Mouse (Mus musculus): Measurements from ENCODE around the gene Slc25a16. TPM values are rescaled to one million over a fixed set of nuclear protein-coding genes. Genes with fewer than 3 reads are reported as not detected.
"Not testable (repeated sequence)": the region's sequence is repeated elsewhere in the genome, so short reads cannot be mapped to it uniquely, and the experiment has no call there.

Gene Slc25a16
- polyA plus RNA-seq, 1 experiment from 2014 or later = 14.5 TPM

GRCm38 (mm10) chr10:62892549-62893232 is 27.7 kb upstream of the Slc25a16 start:
- no peaks in the 10 kb centered on the region for H3K4me1 ChIP-seq (replicated peaks)
- no peak overlapping the region for H3K4me2 ChIP-seq
- H3K9me3 ChIP-seq = no peaks in the 10 kb centered on the region
- no peak overlapping the region for H3K27ac ChIP-seq
- H3K27me3 ChIP-seq = peaks cover 2% of the 10 kb centered on the region; the same call in 1 of the 2 replicates
- H3K9ac ChIP-seq = no peak overlapping the region
- no peak overlapping the region for H3K4me3 ChIP-seq
- no peak for ATAC-seq (ENCODE audit: low FRiP score)
- 22% methylated on average over 4 of the region's 4 CpGs for WGBS
- H3K36me3 ChIP-seq = no peaks in the 10 kb centered on the region

GRCm38 (mm10) chr10:62893356-62893884 is 27.0 kb upstream of the Slc25a16 start:
- H3K9ac ChIP-seq = no peak overlapping the region
- H3K4me1 ChIP-seq (replicated peaks) = no peaks in the 10 kb centered on the region
- no peaks in the 10 kb centered on the region for H3K27me3 ChIP-seq
- no peak overlapping the region for H3K27ac ChIP-seq
- no peak for ATAC-seq (ENCODE audit: low FRiP score)
- H3K36me3 ChIP-seq = no peaks in the 10 kb centered on the region
- no peak overlapping the region for H3K4me3 ChIP-seq
- no peak overlapping the region for H3K4me2 ChIP-seq
- H3K9me3 ChIP-seq = no peaks in the 10 kb centered on the region
- WGBS = 75% methylated on average over 6 of the region's 6 CpGs

GRCm38 (mm10) chr10:62894447-62894846 is 26.0 kb upstream of the Slc25a16 start:
- H3K9me3 ChIP-seq = no peaks in the 10 kb centered on the region
- H3K4me1 ChIP-seq (replicated peaks) = no peaks in the 10 kb centered on the region
- whole genome bisulfite sequencing = 79% methylated on average over 3 of the region's 3 CpGs
- ATAC-seq (ENCODE audit: low FRiP score) = no peak
- H3K9ac ChIP-seq = no peak overlapping the region
- no peaks in the 10 kb centered on the region for H3K27me3 ChIP-seq
- no peak overlapping the region for H3K4me2 ChIP-seq
- H3K4me3 ChIP-seq = no peak overlapping the region
- no peak overlapping the region for H3K27ac ChIP-seq
- H3K36me3 ChIP-seq = no peaks in the 10 kb centered on the region

GRCm38 (mm10) chr10:62895386-62895785 is 25.0 kb upstream of the Slc25a16 start:
- no peaks in the 10 kb centered on the region for H3K9me3 ChIP-seq
- no peaks in the 10 kb centered on the region for H3K4me1 ChIP-seq (replicated peaks)
- H3K27ac ChIP-seq = no peak overlapping the region
- no peak overlapping the region for H3K9ac ChIP-seq
- H3K27me3 ChIP-seq = no peaks in the 10 kb centered on the region
- no peak for ATAC-seq (ENCODE audit: low FRiP score)
- no peak overlapping the region for H3K4me2 ChIP-seq
- 86% methylated on average over 6 of the region's 6 CpGs for WGBS
- no peaks in the 10 kb centered on the region for H3K36me3 ChIP-seq
- H3K4me3 ChIP-seq = no peak overlapping the region

GRCm38 (mm10) chr10:62896035-62896434 is 24.4 kb upstream of the Slc25a16 start:
- H3K4me2 ChIP-seq = no peak overlapping the region
- H3K27me3 ChIP-seq = no peaks in the 10 kb centered on the region
- no peaks in the 10 kb centered on the region for H3K9me3 ChIP-seq
- no peak for ATAC-seq (ENCODE audit: low FRiP score)
- H3K27ac ChIP-seq = no peak overlapping the region
- no peak overlapping the region for H3K4me3 ChIP-seq
- WGBS = 74% methylated on average over 4 of the region's 4 CpGs
- no peak overlapping the region for H3K9ac ChIP-seq
- H3K4me1 ChIP-seq (replicated peaks) = no peaks in the 10 kb centered on the region
- H3K36me3 ChIP-seq = no peaks in the 10 kb centered on the region

- Histone ChIP-seq H3K27ac (no peak overlapping the region), H3K36me3 (no peaks in the 10 kb centered on the region), H3K9me3 (no peaks in the 10 kb centered on the region), H3K4me3 (no peak overlapping the region), H3K4me1 (replicated peaks) (no peaks in the 10 kb centered on the region), H3K27me3 (no peaks in the 10 kb centered on the region), H3K4me2 (no peak overlapping the region), H3K9ac (no peak overlapping the region)
- no peak for ATAC-seq (ENCODE audit: low FRiP score)
- 67% methylated on average over 4 of the region's 4 CpGs for WGBS
Observed at GRCm38 (mm10) chr10:62896774-62897173, 23.7 kb upstream of the Slc25a16 start.

- Histone ChIP-seq H3K27ac (no peak overlapping the region), H3K4me1 (replicated peaks) (no peaks in the 10 kb centered on the region), H3K27me3 (no peaks in the 10 kb centered on the region), H3K9ac (no peak overlapping the region), H3K4me2 (no peak overlapping the region), H3K36me3 (no peaks in the 10 kb centered on the region), H3K9me3 (no peaks in the 10 kb centered on the region), H3K4me3 (no peak overlapping the region)
- 99% methylated on average over 3 of the region's 3 CpGs for WGBS
- no peak for ATAC-seq (ENCODE audit: low FRiP score)
Observed at GRCm38 (mm10) chr10:62897437-62897836, 23.0 kb upstream of the Slc25a16 start.

- H3K9ac ChIP-seq = no peak overlapping the region
- no peak for ATAC-seq (ENCODE audit: low FRiP score)
- H3K4me2 ChIP-seq = no peak overlapping the region
- no peaks in the 10 kb centered on the region for H3K27me3 ChIP-seq
- no peaks in the 10 kb centered on the region for H3K9me3 ChIP-seq
- H3K4me1 ChIP-seq (replicated peaks) = no peaks in the 10 kb centered on the region
- H3K36me3 ChIP-seq = no peaks in the 10 kb centered on the region
- 87% methylated on average over 2 of the region's 2 CpGs for WGBS
- no peak overlapping the region for H3K27ac ChIP-seq
- no peak overlapping the region for H3K4me3 ChIP-seq
Observed at GRCm38 (mm10) chr10:62898061-62898460, 22.4 kb upstream of the Slc25a16 start.

- Histone ChIP-seq H3K4me1 (replicated peaks) (no peaks in the 10 kb centered on the region), H3K9ac (no peak overlapping the region), H3K27me3 (no peaks in the 10 kb centered on the region), H3K4me2 (no peak overlapping the region), H3K27ac (no peak overlapping the region), H3K4me3 (no peak overlapping the region), H3K9me3 (no peaks in the 10 kb centered on the region), H3K36me3 (no peaks in the 10 kb centered on the region)
- ATAC-seq (ENCODE audit: low FRiP score) = no peak
- 98% methylated on average over 4 of the region's 4 CpGs for WGBS
Observed at GRCm38 (mm10) chr10:62900144-62900543, 20.3 kb upstream of the Slc25a16 start.

- ATAC-seq (ENCODE audit: low FRiP score) = no peak
- WGBS = 46% methylated on average over 8 of the region's 8 CpGs
- no peaks in the 10 kb centered on the region for H3K9me3 ChIP-seq
- H3K4me1 ChIP-seq (replicated peaks) = no peaks in the 10 kb centered on the region
- H3K36me3 ChIP-seq = no peaks in the 10 kb centered on the region
- H3K27me3 ChIP-seq = no peaks in the 10 kb centered on the region
- H3K9ac ChIP-seq = no peak overlapping the region; the same call in 1 of the 2 replicates
- no peak overlapping the region for H3K4me2 ChIP-seq
- H3K4me3 ChIP-seq = no peak overlapping the region
- H3K27ac ChIP-seq = no peak overlapping the region
Observed at GRCm38 (mm10) chr10:62901826-62902225, 18.6 kb upstream of the Slc25a16 start.

GRCm38 (mm10) chr10:62902829-62903228 is 17.6 kb upstream of the Slc25a16 start:
- WGBS = 58% methylated on average over 1 of the region's 1 CpGs
- no peak overlapping the region for H3K27ac ChIP-seq
- no peak overlapping the region for H3K4me2 ChIP-seq
- H3K9me3 ChIP-seq = no peaks in the 10 kb centered on the region
- H3K27me3 ChIP-seq = no peaks in the 10 kb centered on the region
- H3K9ac ChIP-seq = no peak overlapping the region
- H3K36me3 ChIP-seq = no peaks in the 10 kb centered on the region
- ATAC-seq (ENCODE audit: low FRiP score) = no peak
- no peak overlapping the region for H3K4me3 ChIP-seq
- H3K4me1 ChIP-seq (replicated peaks) = no peaks in the 10 kb centered on the region

- H3K27me3 ChIP-seq = no peaks in the 10 kb centered on the region
- 90% methylated on average over 7 of the region's 7 CpGs for WGBS
- H3K9me3 ChIP-seq = no peaks in the 10 kb centered on the region
- no peaks in the 10 kb centered on the region for H3K36me3 ChIP-seq
- H3K4me2 ChIP-seq = no peak overlapping the region
- no peak overlapping the region for H3K4me3 ChIP-seq
- H3K9ac ChIP-seq = no peak overlapping the region
- H3K4me1 ChIP-seq (replicated peaks) = no peaks in the 10 kb centered on the region
- no peak for ATAC-seq (ENCODE audit: low FRiP score)
- no peak overlapping the region for H3K27ac ChIP-seq
Observed at GRCm38 (mm10) chr10:62906336-62906735, 14.1 kb upstream of the Slc25a16 start.

- H3K4me1 ChIP-seq (replicated peaks); H3K9me3 ChIP-seq; H3K4me3 ChIP-seq; ATAC-seq (ENCODE audit: low FRiP score); H3K36me3 ChIP-seq; H3K4me2 ChIP-seq; H3K27ac ChIP-seq; H3K9ac ChIP-seq; H3K27me3 ChIP-seq: not testable (repeated sequence)
- no CpG with 5 or more reads among the region's 1 CpGs for WGBS
Observed at GRCm38 (mm10) chr10:62908896-62909295, 11.5 kb upstream of the Slc25a16 start, which contains the start of gene Tet1. Gene Tet1 (minus strand): TSS chr10:62908996.
